In the genomic region with DNA sequence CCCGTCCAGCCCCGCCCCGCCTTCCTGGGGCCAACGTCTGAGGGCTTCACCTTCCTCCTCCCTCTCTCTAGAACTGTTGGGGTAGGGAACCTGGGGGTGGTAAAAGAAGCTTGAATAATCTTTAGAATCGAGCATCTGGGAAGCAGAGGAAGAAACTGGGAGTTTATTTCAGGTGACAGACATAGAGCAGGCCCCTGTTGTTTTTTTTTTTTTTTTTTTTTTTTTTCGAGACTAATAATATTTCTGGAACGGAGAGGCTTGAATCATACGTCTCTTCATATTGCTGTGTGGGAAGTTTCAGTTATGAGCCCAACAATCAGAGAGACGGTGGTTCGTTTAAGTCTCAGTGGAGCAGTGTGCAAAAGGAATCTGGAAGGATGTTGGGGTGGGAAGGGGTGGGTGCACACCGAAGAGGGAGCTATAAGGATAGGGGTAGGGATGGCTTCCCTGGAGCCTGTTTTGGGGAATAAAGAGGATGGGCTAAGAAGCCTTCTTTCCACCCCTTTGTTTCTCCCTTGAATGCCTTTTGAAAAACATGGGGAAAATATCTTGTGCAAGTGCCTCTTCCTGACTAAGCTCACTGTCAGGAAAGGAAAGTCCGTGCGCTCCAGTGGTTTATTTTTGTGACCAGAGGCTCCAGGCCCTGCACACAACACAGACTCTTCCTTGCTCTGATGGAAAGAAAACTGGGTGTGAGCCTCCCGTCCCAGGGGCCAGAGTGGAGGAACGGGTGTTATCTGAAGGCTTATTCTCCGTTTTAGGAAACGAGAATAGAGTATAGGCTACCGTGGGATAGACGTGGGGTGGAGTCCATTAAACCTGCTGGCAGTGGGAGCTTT, we compare ENCODE assay signal across 9 mouse cellular contexts. TPM values are rescaled to one million over a fixed set of nuclear protein-coding genes. Genes with fewer than 3 reads are reported as not detected.
A peak's percentile ranks its signal among the peaks of the same experiment; 100 is the strongest.
DNase-seq lines count a peak whose midpoint lies in the region; ATAC-seq and TF ChIP-seq lines count a peak whose summit lies in the region.
"Had no signal": no experiment of that assay in that cellular context is flagged by ENCODE, and none has a peak within 500 bp of the region (broad histone marks: within the 10 kb centered on the region; RNA-seq: fewer than 3 reads in every experiment).

No protein-coding gene starts in this region.

- H3K4me1 ChIP-seq in lung, embryonic 15.5 days: no peaks in the 10 kb centered on the region
- H3K4me1 ChIP-seq in forebrain, postnatal 0 days (ENCODE audit: insufficient read depth): peaks cover 25% of the 10 kb centered on the region
- peaks cover 7% of the 10 kb centered on the region for H3K4me1 ChIP-seq in intestine, embryonic 16.5 days (ENCODE audit: control insufficient read depth, insufficient read depth, low read length)
- H3K4me1 ChIP-seq in neural tube, embryonic 14.5 days (ENCODE audit: control insufficient read depth, insufficient read depth, low read length): peaks cover 18% of the 10 kb centered on the region

- H3K4me3 ChIP-seq in lung, embryonic 15.5 days: no peak overlapping the region
- no peak overlapping the region for H3K4me3 ChIP-seq in forebrain, postnatal 0 days (ENCODE audit: low read depth, low read length)
- H3K4me3 ChIP-seq in intestine, embryonic 16.5 days (ENCODE audit: low read length): no peak overlapping the region
- no peak overlapping the region for H3K4me3 ChIP-seq in neural tube, embryonic 14.5 days (ENCODE audit: low read depth, low read length)

- no peak for TF ChIP-seq CTCF in forebrain, postnatal 0 days (IDR thresholded peaks at IDR 0.05; ENCODE audit: low read depth)

- peak overlapping the region; percentile 71 for H3K27ac ChIP-seq in lung, embryonic 15.5 days
- H3K27ac ChIP-seq in forebrain, postnatal 0 days (ENCODE audit: low read depth, low read length): peak overlapping the region; percentile 57; the same call in 1 of the 2 replicates
- H3K27ac ChIP-seq in intestine, embryonic 16.5 days (ENCODE audit: low read length): 0 out of 2 replicates have a peak overlapping the region, but pooled peaks have one; percentile 5
- no peak overlapping the region for H3K27ac ChIP-seq in neural tube, embryonic 14.5 days (ENCODE audit: low read depth, low read length)

- no peak for DNase-seq in lung, postnatal 10 days
- no peak for DNase-seq in forebrain, postnatal 0 days
- no peak for DNase-seq in thymus, postnatal 36 days
- no peak for DNase-seq in spleen, adult 12 weeks (ENCODE audit: low spot score)

- H3K9ac ChIP-seq in lung, embryonic 15.5 days: no peak overlapping the region
- H3K9ac ChIP-seq in forebrain, postnatal 0 days: peak overlapping the region; percentile 29; the same call in 1 of the 2 replicates
- H3K9ac ChIP-seq in intestine, embryonic 16.5 days (ENCODE audit: low read depth, low read length): peak overlapping the region; percentile 45; the same call in 1 of the 2 replicates
- H3K9ac ChIP-seq in neural tube, embryonic 14.5 days (replicated peaks; ENCODE audit: low read depth, low read length): peak overlapping the region; percentile 25; the same call in 1 of the 2 replicates

- no peaks in the 10 kb centered on the region for H3K36me3 ChIP-seq in lung, embryonic 15.5 days
- H3K36me3 ChIP-seq in forebrain, postnatal 0 days (ENCODE audit: insufficient read depth): no peaks in the 10 kb centered on the region
- no peaks in the 10 kb centered on the region for H3K36me3 ChIP-seq in intestine, embryonic 16.5 days (ENCODE audit: control insufficient read depth, insufficient read depth, low read length)
- H3K36me3 ChIP-seq in neural tube, embryonic 14.5 days (ENCODE audit: control insufficient read depth, insufficient read depth, low read length): no peaks in the 10 kb centered on the region

- H3K4me2 ChIP-seq in lung, embryonic 15.5 days: peak overlapping the region; percentile 14
- H3K4me2 ChIP-seq in forebrain, postnatal 0 days (ENCODE audit: low read depth): peak overlapping the region; percentile 34
- H3K4me2 ChIP-seq in intestine, embryonic 16.5 days (ENCODE audit: low read depth, low read length): peak overlapping the region; percentile 34
- H3K4me2 ChIP-seq in neural tube, embryonic 14.5 days (ENCODE audit: low read depth, low read length): peak overlapping the region; percentile 17; the same call in 1 of the 2 replicates

- no peaks in the 10 kb centered on the region for H3K27me3 ChIP-seq in lung, embryonic 15.5 days
- no peaks in the 10 kb centered on the region for H3K27me3 ChIP-seq in forebrain, postnatal 0 days (ENCODE audit: insufficient read depth, low read length)
- no peaks in the 10 kb centered on the region for H3K27me3 ChIP-seq in intestine, embryonic 16.5 days (replicated peaks; ENCODE audit: control insufficient read depth, insufficient read depth, low read length)
- no peaks in the 10 kb centered on the region for H3K27me3 ChIP-seq in neural tube, embryonic 14.5 days (ENCODE audit: control insufficient read depth, insufficient read depth, low read length)
- H3K27me3 ChIP-seq: Patski had no signal

- no peaks in the 10 kb centered on the region for H3K9me3 ChIP-seq in lung, embryonic 15.5 days
- H3K9me3 ChIP-seq in forebrain, postnatal 0 days (ENCODE audit: low read length): no peaks in the 10 kb centered on the region
- no peaks in the 10 kb centered on the region for H3K9me3 ChIP-seq in intestine, embryonic 16.5 days (ENCODE audit: control insufficient read depth, low read length)
- no peaks in the 10 kb centered on the region for H3K9me3 ChIP-seq in neural tube, embryonic 14.5 days (ENCODE audit: control insufficient read depth, low read length)

- ATAC-seq in lung, embryonic 15.5 days (ENCODE audit: borderline replicate concordance, extremely low read depth, low FRiP score, low TSS enrichment): no peak
- no peak for ATAC-seq in forebrain, postnatal 0 days
- ATAC-seq in intestine, embryonic 16.5 days: no peak
- no peak for ATAC-seq in neural tube, embryonic 14.5 days (ENCODE audit: low read depth)
- ATAC-seq in monocyte, adult 5-6 weeks (replicated peaks; ENCODE audit: insufficient number of reproducible peaks, low FRiP score, low TSS enrichment, poor library complexity, severe bottlenecking): no peak
- ATAC-seq: Patski had no signal

- WGBS in lung, embryonic 15.5 days: 41% methylated on average over 19 of the region's 19 CpGs
- 20% methylated on average over 19 of the region's 19 CpGs for WGBS in forebrain, postnatal 0 days
- 29% methylated on average over 19 of the region's 19 CpGs for WGBS in intestine, embryonic 16.5 days
- 24% methylated on average over 19 of the region's 19 CpGs for WGBS in neural tube, embryonic 14.5 days

RNA-seq across cellular contexts. Expression of a gene that starts 14.4 kb away (rescaled TPM):
- polyA plus RNA-seq in lung, embryonic 15.5 days (2015; fragmentation: Nextera tagmentation; extraction: Ambion mirVana): 11.4 and 13.4 TPM in 2 replicates
- total RNA-seq in forebrain, postnatal 0 days (2014; rRNA removed): 9.4 and 12.8 TPM in 2 replicates
- polyA plus RNA-seq in forebrain, postnatal 0 days (2015; fragmentation: Nextera tagmentation; extraction: Ambion mirVana): 5.6 and 6.9 TPM in 2 replicates
- polyA plus RNA-seq in intestine, embryonic 16.5 days (2015; fragmentation: Nextera tagmentation; extraction: Ambion mirVana): 12.7 and 13.1 TPM in 2 replicates
- polyA plus RNA-seq in neural tube, embryonic 14.5 days (2014; fragmentation: Nextera tagmentation; extraction: Ambion mirVana): 6.2 and 8.2 TPM in 2 replicates
- 1.4 to 6.2 TPM (median 2.8 TPM) in 3 replicates for total RNA-seq in monocyte, adult 5-6 weeks (2017)
- polyA plus RNA-seq: Patski had no signal

RNA-seq across cellular contexts. Expression of a gene that starts 31.5 kb away (rescaled TPM):
- 8.9 and 9.5 TPM in 2 replicates for polyA plus RNA-seq in lung, embryonic 15.5 days (2015; fragmentation: Nextera tagmentation; extraction: Ambion mirVana)
- 33.6 and 42.1 TPM in 2 replicates for total RNA-seq in forebrain, postnatal 0 days (2014; rRNA removed)
- polyA plus RNA-seq in forebrain, postnatal 0 days (2015; fragmentation: Nextera tagmentation; extraction: Ambion mirVana): 18.3 and 26.3 TPM in 2 replicates
- 4.0 TPM in 2 replicates for polyA plus RNA-seq in intestine, embryonic 16.5 days (2015; fragmentation: Nextera tagmentation; extraction: Ambion mirVana)
- 36.6 and 46.4 TPM in 2 replicates for polyA plus RNA-seq in neural tube, embryonic 14.5 days (2014; fragmentation: Nextera tagmentation; extraction: Ambion mirVana)
- 0.53 to 2.0 TPM (median 1.0 TPM) in 3 replicates for total RNA-seq in monocyte, adult 5-6 weeks (2017)
